Mouse (Mus musculus) spleen, postnatal 10 days (tissue): ENCODE measurements around the gene Trim46.
A peak's percentile ranks its signal among the peaks of the same experiment; 100 is the strongest.

Experiments
- DNase-seq, 2 experiments: peaks; one replicate each; pipeline ENCODE4 v3.0.0; 2021 to 2022; ENCODE audit warnings: low spot score in 2 of 2

Trim46 gene

GRCm38 (mm10) chr3:89246261-89247100 is at the start of gene Trim46:
TSS of gene Trim46 (minus strand) at chr3:89246309.
- DNase-seq, result peak; percentile 84 to 90

GRCm38 (mm10) chr3:89295685-89296230 is 49.6 kb upstream of the Trim46 start:
- no peak for DNase-seq

- DNase-seq, result no peak
Observed at GRCm38 (mm10) chr3:89294195-89294594, 48.1 kb upstream of the Trim46 start.

- no peak for DNase-seq
Observed at GRCm38 (mm10) chr3:89293247-89293918, 47.3 kb upstream of the Trim46 start.

DNA sequence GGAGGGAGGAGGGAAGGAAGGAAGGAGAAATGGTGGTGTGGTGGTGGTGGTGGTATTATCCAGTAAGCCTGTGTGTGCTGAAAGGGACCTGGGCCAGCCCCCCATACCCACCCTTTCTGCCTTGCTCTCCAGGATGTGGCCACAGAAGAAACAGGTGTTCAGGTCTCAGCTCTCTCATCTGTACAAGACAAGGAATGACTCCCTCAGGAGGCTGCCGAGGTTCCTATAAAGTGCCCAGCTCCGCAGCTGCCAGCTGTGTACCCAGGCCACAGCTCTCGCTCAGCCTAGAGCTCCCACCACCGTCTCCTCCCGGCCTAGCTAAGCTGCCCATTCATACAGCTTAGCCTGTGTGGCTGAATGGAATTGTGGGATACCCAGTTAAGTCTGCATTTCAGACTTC is 46.2 kb upstream of the Trim46 start:
- no peak for DNase-seq

- DNase-seq, result no peak
Observed at GRCm38 (mm10) chr3:89291874-89292273, 45.8 kb upstream of the Trim46 start.

GRCm38 (mm10) chr3:89288503-89288928 is 42.4 kb upstream of the Trim46 start:
- no peak for DNase-seq

DNA sequence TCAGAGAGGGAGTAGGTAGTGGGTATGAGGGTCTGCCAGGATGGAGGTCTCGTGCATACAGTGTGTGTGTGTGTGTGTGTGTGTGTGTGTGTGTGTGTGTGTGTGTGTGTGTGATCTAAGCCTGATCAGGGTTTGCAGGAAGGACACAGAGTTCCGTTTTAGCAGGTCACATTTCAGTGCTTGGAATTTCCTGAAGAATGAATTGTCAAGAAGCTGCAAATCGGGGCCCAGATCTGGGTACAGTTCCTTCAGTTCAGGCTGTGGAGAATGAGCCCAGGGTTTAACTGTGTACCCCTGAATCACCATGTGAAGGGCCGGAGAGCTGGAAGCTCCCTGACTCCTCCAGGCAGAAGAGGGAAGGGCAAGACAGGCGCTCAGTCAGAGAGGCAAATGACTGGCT is 41.2 kb upstream of the Trim46 start:
- no peak for DNase-seq

DNA sequence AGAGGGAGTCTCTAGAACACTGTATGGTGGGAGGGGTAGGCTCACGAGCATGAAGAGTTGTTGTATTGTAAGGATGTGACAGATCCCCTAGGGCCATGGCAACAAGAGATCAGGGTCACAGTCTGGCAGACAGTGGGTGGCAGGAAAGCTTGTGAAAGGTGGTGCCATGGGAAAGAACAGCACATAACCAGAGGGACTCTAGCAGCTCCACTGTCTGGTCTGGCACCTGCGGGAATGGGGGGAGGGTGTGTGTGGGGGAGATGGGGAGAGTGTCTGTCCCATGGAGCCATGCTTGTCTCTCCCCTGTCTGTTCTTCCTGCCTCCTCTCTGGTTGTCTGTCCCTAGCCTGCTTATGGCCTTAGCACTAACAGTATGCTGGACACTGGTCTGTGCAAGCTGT is 39.4 kb upstream of the Trim46 start:
- no peak for DNase-seq

GRCm38 (mm10) chr3:89284261-89284660 is 38.2 kb upstream of the Trim46 start:
- no peak for DNase-seq

GRCm38 (mm10) chr3:89282291-89282643 is 36.2 kb upstream of the Trim46 start:
- no peak for DNase-seq

DNA sequence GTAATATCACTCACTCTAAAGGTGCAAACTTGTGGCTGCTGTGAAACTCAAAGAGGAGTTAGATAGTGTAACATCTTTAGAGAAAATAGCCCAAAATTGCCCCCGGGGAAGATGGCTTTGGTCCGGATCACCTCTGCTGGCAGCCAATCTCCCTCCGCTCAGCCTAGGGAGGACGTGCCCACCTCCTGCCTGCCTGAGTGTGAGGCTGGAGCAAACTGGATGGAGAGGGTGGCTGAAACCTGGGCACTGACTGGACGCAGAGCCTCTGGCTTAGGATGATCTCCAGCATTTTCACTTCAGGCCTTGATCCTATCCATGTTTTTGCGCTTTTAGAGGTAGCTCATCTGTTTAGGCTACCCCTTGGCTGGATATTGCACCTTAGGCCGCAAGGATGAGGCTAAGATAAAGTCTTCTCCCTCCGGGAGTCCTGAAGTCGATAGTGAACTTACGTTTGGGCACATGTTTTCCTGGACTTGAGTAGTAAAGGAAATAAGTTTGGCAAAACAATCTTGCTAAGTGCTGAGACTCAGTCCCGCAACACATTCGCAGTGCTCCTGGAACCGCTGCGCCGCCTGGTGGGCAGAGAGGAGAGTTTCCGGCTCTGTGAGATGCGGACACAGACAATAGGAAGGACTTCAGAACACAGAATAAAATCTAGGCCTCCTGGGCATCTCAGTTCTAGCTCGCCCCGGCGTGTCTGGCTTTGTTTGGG is 35.6 kb upstream of the Trim46 start:
- peak; percentile 65 to 87 for DNase-seq

- DNase-seq, result peak in 1 of 2 experiments; percentile 25
Observed at GRCm38 (mm10) chr3:89280606-89281511, 34.8 kb upstream of the Trim46 start, which contains the start of gene Efna1. TSS of gene Efna1 (minus strand) at chr3:89281142.

- DNase-seq, result no peak
Observed at GRCm38 (mm10) chr3:89280050-89280605, 34.0 kb upstream of the Trim46 start.

DNA sequence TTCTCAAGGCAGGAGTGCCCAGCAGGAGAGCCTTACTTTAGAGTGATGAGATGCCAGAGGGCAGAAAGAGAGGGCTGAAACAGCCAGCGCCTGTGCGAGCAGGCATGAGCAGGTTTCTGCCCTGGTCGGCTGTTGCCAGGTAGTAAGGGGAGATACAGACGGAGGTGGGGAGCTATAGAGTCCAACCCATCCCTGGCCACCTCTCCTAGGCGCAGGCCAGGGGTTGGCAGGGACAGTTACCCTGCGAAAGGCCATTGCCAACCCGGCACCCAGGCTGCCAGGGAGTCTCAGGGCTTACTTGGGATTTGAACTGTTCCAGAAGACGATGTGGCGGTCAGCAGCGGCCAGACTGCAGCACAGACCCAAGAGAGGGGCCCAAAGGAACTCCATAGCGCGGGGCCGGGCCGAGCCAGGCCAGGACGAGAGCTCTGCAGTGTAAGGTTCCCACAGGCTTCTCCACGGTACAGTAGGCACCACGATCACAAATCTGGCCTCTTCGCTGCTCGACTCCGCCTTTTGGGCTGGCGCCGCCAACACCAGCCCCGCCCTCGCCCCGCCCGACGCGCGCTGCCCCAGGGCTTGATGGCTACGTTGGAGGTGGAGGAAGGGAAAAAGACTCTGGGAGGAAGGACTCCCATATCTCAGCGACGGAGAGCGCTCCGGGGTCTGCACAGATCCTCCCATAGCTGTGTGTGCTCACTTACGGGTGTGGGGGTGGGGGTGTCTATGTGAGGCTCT is 33.2 kb upstream of the Trim46 start:
- peak in 1 of 2 experiments; percentile 63 for DNase-seq

DNA sequence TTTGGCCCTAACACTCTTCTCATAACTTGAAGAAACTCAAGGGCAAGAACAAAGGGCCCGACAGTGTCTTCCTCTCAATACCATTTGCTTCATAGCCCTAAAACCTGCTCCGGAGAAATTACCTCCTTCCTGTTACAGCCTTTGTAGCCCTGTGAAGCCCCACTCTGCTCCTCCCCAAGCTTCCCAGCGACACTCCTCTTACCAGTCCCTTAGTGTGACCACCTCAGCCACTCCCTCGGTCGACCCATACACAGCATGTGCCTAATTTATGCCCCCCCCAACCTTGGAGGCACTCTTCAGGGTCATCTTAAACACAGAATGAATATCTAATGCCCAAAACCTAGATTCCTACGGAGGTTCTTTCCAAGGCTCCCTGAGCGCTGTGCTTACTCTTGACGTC is 32.5 kb upstream of the Trim46 start:
- no peak for DNase-seq

DNA sequence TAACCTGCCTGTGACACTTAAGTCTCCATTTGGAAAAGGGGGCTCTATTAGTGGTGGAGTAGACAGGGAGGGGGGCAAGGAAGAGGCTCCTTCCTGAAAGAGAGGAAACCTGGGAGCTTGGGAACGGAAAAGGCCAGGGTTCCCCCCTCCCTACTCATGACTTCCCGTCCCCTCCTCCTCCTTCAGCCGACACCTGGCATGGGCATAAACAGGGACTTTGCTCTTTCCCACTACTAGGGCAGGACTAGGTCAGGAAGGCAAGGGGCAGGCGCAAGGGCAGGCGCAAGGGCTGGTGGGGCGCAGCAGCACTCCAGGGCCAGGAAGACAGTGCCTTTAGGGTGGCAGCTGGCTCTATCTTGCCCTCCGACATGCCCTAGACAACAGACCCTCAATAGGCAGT is 32.0 kb upstream of the Trim46 start:
- no peak for DNase-seq

- no peak for DNase-seq
Observed at GRCm38 (mm10) chr3:89277281-89278021, 31.3 kb upstream of the Trim46 start.

GRCm38 (mm10) chr3:89276061-89276460 is 30.0 kb upstream of the Trim46 start:
- DNase-seq, result no peak
